Mouse (Mus musculus) frontal cortex, postnatal 36 days (tissue): ENCODE measurements at regions not wholly inside any gene's neighbourhood (a gene's known extent, or its start where the extent isn't known, plus 50 kb on each side); places are given as distances from the start of the nearest gene placed in this dataset.

ENCODE experiments used
- DNase-seq, 2 experiments: peaks; one replicate each; pipeline ENCODE4 v3.0.0; 2022; ENCODE audit warnings: low spot score in 2 of 2

DNA sequence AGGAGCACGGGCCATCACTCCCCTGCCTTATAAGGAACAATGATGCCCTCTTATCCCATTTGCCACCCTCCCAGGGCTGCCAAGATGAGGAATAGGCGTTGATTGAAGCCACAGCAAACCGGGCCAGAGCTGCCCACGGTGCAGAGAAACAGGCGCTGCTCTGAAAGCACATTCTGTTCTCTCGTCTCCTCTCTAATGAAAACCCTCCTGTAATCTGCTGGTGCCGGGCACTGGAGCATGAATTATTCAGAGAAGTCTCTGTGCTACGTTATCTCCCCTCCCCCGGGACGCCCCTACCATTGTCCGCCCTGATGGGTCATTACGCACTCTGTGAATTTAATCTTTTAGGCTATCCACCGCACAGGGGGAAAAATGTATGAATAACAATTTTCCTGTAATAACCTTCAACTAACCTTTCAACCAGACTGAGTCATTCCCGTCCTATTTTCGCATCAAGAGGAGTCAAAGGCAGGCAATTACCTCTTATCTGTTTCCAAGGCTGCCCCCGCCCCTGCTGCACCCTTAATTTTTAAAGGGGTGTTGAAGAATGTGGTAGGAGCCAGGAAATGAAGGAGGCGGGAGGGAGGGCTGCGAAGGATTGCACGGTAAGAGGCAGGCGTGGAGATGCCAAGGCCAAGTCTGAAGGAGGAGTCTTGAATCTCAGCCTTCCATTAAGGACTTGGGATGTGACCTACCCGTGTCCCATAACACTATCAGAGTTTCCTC is 201.6 kb downstream of the Tle3 start:
- DNase-seq = peak; percentile 70 to 77

GRCm38 (mm10) chr9:61563017-61563416 is 190.9 kb downstream of the Tle3 start:
- DNase-seq = no peak

DNA sequence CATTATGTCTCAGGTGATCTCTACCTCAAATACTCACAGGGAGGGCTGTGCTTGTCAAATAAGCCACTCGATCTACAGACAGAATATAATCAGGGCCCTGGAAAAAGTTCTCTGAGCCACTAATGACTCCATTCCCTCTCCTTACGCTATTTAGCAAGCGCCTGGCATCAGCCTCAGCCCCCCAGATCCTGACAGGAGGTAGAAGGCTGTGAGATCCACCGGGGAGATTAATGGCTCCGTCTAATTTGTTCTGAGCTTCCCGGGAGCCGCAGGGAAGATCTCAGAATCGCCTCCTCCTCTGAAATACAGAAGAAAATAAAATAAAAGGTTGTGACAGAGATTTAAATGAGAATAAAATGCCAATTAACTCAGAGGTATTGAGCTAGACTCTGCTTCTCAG is 189.4 kb downstream of the Tle3 start:
- no peak for DNase-seq

- peak; percentile 17 to 44 for DNase-seq
These were observed 186.5 kb downstream of the Tle3 start for GRCm38 (mm10) chr9:61558621-61559020.

DNA sequence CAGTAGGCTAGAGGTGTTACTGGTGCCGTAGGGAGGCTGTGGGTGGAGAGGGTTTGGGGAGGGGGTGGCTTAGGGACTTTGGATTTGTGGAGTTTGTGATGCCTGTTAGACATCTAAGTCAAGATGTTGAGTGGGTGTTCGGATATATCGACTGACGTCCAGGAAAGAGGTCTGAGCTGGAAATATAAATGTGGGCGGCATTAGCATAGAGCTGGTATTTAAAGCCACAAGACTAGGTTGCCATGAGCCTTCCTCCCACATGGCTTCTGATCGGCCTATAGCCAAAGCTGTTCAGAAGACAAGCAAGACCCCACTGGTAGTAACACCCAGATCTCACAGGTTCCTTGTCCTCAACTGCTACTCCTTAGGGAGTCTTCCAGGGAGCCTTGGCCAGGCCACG is 184.9 kb downstream of the Tle3 start:
- DNase-seq = peak; percentile 26 to 61

DNA sequence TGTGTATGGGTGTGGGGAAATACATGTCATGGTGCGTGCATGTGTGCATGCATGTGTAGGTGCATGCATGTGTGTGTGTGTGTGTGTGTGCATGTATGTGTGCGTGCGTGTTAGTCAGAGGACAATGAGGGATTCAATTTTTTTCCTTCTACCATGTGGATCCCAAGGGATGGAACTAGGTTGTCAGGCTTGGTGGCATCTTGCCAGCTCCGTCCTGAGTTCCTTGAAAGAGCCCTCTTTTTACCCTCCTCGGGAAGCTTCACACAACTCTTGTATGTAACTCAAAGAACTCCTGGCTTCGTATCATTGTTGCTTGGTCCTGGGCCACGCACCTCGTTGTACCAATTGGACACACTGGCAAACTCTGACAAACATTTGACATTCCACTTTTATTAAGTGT is 183.0 kb downstream of the Tle3 start:
- no peak for DNase-seq

GRCm38 (mm10) chr9:61554611-61555010 is 182.4 kb downstream of the Tle3 start:
- DNase-seq = peak in 1 of 2 experiments; percentile 25

GRCm38 (mm10) chr9:61553626-61554025 is 181.5 kb downstream of the Tle3 start:
- DNase-seq = no peak

- DNase-seq = no peak
These were observed 179.2 kb downstream of the Tle3 start for GRCm38 (mm10) chr9:61551361-61551760.

GRCm38 (mm10) chr9:61550326-61550725 is 178.2 kb downstream of the Tle3 start:
- no peak for DNase-seq

- peak in 1 of 2 experiments; percentile 18 for DNase-seq
These were observed 177.6 kb downstream of the Tle3 start for GRCm38 (mm10) chr9:61549692-61550241.

- DNase-seq = no peak
These were observed 165.4 kb downstream of the Tle3 start for GRCm38 (mm10) chr9:61537316-61538189.

GRCm38 (mm10) chr9:61533237-61533636 is 161.1 kb downstream of the Tle3 start:
- no peak for DNase-seq

GRCm38 (mm10) chr9:61530263-61531045 is 158.3 kb downstream of the Tle3 start:
- peak in 1 of 2 experiments; percentile 30 for DNase-seq

- DNase-seq = no peak
These were observed 156.2 kb downstream of the Tle3 start for GRCm38 (mm10) chr9:61528286-61528865.

DNA sequence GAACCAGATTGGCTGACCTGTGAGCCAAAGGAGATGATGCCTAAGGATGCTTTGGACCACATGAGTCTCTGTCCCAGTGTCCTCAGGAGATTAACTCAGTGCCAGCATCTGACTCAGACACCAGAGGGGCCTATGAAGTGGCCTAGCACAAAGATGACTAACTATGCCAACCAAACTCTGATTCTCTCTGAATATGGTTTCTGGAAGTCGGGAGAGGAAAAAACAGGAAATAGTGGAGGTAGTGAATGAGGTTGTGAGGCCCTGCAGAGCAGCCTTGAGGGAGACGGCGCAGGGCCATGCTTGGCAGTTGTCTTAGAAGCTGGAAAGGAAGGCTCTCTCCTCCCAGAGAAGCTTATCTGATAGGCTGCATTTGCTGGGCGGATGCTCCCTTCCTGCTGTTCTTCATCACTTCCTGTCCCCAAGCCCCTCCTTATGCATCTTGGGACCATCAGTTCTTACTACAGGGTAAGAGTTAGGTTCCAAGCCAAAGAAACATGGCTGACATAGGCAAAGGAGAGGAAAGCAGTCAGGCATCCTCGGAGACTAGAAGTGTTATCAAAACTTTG is 155.4 kb downstream of the Tle3 start:
- no peak for DNase-seq

- no peak for DNase-seq
These were observed 148.0 kb downstream of the Tle3 start for GRCm38 (mm10) chr9:61520136-61520535.

GRCm38 (mm10) chr9:61517906-61518305 is 145.7 kb downstream of the Tle3 start:
- DNase-seq = peak; percentile 63 to 74

- DNase-seq = no peak
These were observed 139.3 kb downstream of the Tle3 start for GRCm38 (mm10) chr9:61511436-61511835.

DNA sequence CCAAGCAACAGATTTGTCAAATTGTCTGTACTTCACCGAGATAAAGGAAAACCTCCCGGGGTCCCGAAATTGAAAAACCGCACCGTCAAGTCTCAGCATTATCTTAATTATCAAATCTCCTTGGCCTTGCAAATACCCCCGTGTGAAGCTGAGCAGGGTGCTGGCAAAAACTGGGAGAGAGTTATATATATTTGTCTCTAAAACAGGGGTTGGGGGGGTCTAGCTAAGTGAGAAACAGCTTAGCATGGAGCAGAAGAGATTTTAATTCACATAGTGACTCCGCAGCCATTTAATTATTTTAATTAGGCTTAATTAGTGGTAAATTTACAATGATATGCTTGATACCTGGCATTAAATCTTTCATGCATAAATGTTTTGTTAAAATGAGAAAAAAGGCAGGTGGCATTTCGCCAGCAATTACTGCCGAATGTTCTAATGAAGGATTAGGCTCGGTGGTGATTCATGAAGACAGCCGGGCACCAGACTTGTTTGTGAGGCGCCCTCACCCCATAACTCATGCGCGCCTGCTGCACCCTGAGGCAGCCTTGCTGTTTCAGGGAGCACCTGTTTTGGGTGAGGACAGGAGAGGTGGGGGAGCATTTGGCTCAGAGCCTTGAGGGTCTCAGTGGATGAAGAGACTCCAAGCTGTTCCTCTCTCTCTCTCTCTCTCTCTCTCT is 138.2 kb downstream of the Tle3 start:
- no peak for DNase-seq
